Mouse (Mus musculus) frontal cortex, postnatal 36 days (tissue): ENCODE measurements around the gene Zbtb39.

Experiments used
- DNase-seq, 2 experiments: peaks; one replicate each; pipeline ENCODE4 v3.0.0; 2022; ENCODE audit warnings: low spot score in 2 of 2

Gene Zbtb39

GRCm38 (mm10) chr10:127739083-127739660, at the start of gene Zbtb39:
Gene Zbtb39, plus strand, starts transcription at chr10:127739538.
- peak; percentile 68 for DNase-seq

GRCm38 (mm10) chr10:127691053-127691452, 48.3 kb upstream of the Zbtb39 start:
- DNase-seq = no peak

- DNase-seq = peak in 1 of 2 experiments; percentile 30
Measured at GRCm38 (mm10) chr10:127694636-127695035, 44.7 kb upstream of the Zbtb39 start.

GRCm38 (mm10) chr10:127695775-127696174, 43.6 kb upstream of the Zbtb39 start:
- DNase-seq = no peak

GRCm38 (mm10) chr10:127698966-127699365, 40.4 kb upstream of the Zbtb39 start:
- no peak for DNase-seq

- no peak for DNase-seq
Measured at GRCm38 (mm10) chr10:127703299-127703698, 36.0 kb upstream of the Zbtb39 start.

GRCm38 (mm10) chr10:127704293-127704692, 35.0 kb upstream of the Zbtb39 start:
- no peak for DNase-seq

- DNase-seq = no peak
Measured at GRCm38 (mm10) chr10:127704766-127705220, 34.5 kb upstream of the Zbtb39 start, which contains the start of gene Myo1a. Gene Myo1a, plus strand, starts transcription at chr10:127705170.

GRCm38 (mm10) chr10:127705783-127706182, 33.6 kb upstream of the Zbtb39 start:
- DNase-seq = no peak

- DNase-seq = no peak
Measured at GRCm38 (mm10) chr10:127707721-127708120, 31.6 kb upstream of the Zbtb39 start.

- no peak for DNase-seq
Measured at GRCm38 (mm10) chr10:127708850-127709370, 30.4 kb upstream of the Zbtb39 start.

- DNase-seq = no peak
Measured at GRCm38 (mm10) chr10:127710331-127710730, 29.0 kb upstream of the Zbtb39 start.

- DNase-seq = no peak
Measured at GRCm38 (mm10) chr10:127712736-127713135, 26.6 kb upstream of the Zbtb39 start.

- DNase-seq = peak in 1 of 2 experiments; percentile 24
Measured at GRCm38 (mm10) chr10:127721671-127722418, 17.5 kb upstream of the Zbtb39 start.

GRCm38 (mm10) chr10:127724178-127724577, 15.2 kb upstream of the Zbtb39 start, which contains the start of gene Tac2:
Gene Tac2, plus strand, starts transcription at chr10:127724478.
- DNase-seq = no peak

GRCm38 (mm10) chr10:127725136-127725535, 14.2 kb upstream of the Zbtb39 start:
- no peak for DNase-seq

- peak in 1 of 2 experiments; percentile 34 for DNase-seq
Measured at GRCm38 (mm10) chr10:127728437-127728836, 10.9 kb upstream of the Zbtb39 start.

- DNase-seq = peak; percentile 36 to 44
Measured at GRCm38 (mm10) chr10:127730285-127730932, 8.9 kb upstream of the Zbtb39 start.

- DNase-seq = no peak
Measured at GRCm38 (mm10) chr10:127730933-127731310, 8.4 kb upstream of the Zbtb39 start.

GRCm38 (mm10) chr10:127731397-127731796, 7.9 kb upstream of the Zbtb39 start:
- DNase-seq = no peak

GRCm38 (mm10) chr10:127734434-127734833, 4.9 kb upstream of the Zbtb39 start:
- no peak for DNase-seq

- DNase-seq = no peak
Measured at GRCm38 (mm10) chr10:127736266-127736665, 3.1 kb upstream of the Zbtb39 start.
